Mouse (Mus musculus) myocyte (in vitro differentiated cells): ENCODE data around the gene Sertad3. TPM values are rescaled to one million over a fixed set of nuclear protein-coding genes. Genes with fewer than 3 reads are reported as not detected.

ENCODE experiments used
- H3K27me3 ChIP-seq: one replicate; pipeline ENCODE4 v1.6.1; 2011; ENCODE audit not compliant: control insufficient read depth, insufficient read depth, insufficient read length
- H3K36me3 ChIP-seq: one replicate; pipeline ENCODE4 v1.6.1; 2011; ENCODE audit not compliant: control insufficient read depth, insufficient read depth
- H3K4me2 ChIP-seq: one replicate; pipeline ENCODE4 v1.6.1; 2011; ENCODE audit warnings: low read depth, control low read depth
- H3K4me3 ChIP-seq: one replicate; pipeline ENCODE4 v1.5.1; 2011; ENCODE audit warnings: mild to moderate bottlenecking, control low read depth, moderate library complexity
- H3K79me2 ChIP-seq: one replicate; pipeline ENCODE4 v1.6.1; 2011; ENCODE audit not compliant: control insufficient read depth, insufficient read depth
- H3ac ChIP-seq: one replicate; pipeline ENCODE4 v1.6.1; 2011; ENCODE audit not compliant: control insufficient read depth, insufficient read length
- CEBPB ChIP-seq: IDR thresholded peaks from 2 replicates; pipeline ENCODE4 v1.6.1; 2011; ENCODE audit warnings: mild to moderate bottlenecking, moderate library complexity; ENCODE audit not compliant: poor library complexity, insufficient read depth, severe bottlenecking
- E2F4 ChIP-seq: IDR thresholded peaks from one replicate; pipeline ENCODE4 v1.6.1; 2011; ENCODE audit warnings: mild to moderate bottlenecking, control low read depth, moderate library complexity; ENCODE audit not compliant: insufficient read depth
- MAX ChIP-seq: IDR thresholded peaks from one replicate; pipeline ENCODE4 v1.6.1; 2011; ENCODE audit warnings: low read depth, mild to moderate bottlenecking, control low read depth
- MYOD1 ChIP-seq, 3 experiments: IDR thresholded peaks; one replicate each; pipeline ENCODE4 v1.6.1; 2011; ENCODE audit warnings: control low read depth in 2 of 3, low read depth in 2 of 3, mild to moderate bottlenecking in 2 of 3, moderate library complexity in 1 of 3; ENCODE audit not compliant: insufficient read length in 2 of 3, control insufficient read depth in 1 of 3
- MYOG ChIP-seq, 3 experiments: IDR thresholded peaks; one replicate each; pipeline ENCODE4 v1.6.1; 2011; ENCODE audit warnings: control low read depth in 2 of 3, low read depth in 2 of 3, mild to moderate bottlenecking in 2 of 3; ENCODE audit not compliant: insufficient read length in 2 of 3, control insufficient read depth in 1 of 3, insufficient read depth in 1 of 3
- POLR2A ChIP-seq: IDR thresholded peaks from one replicate; pipeline ENCODE4 v1.6.1; 2011; ENCODE audit warnings: low read depth, mild to moderate bottlenecking, control low read depth, moderate library complexity; ENCODE audit not compliant: insufficient read length
- POLR2AphosphoS2 ChIP-seq: IDR thresholded peaks from one replicate; pipeline ENCODE4 v1.6.1; 2011; ENCODE audit warnings: low read depth, control low read depth; ENCODE audit not compliant: insufficient read length
- REST ChIP-seq: IDR thresholded peaks from one replicate; pipeline ENCODE4 v1.6.1; 2011; ENCODE audit warnings: mild to moderate bottlenecking, control low read depth, moderate library complexity; ENCODE audit not compliant: insufficient read depth, insufficient read length
- SRF ChIP-seq: IDR thresholded peaks from one replicate; pipeline ENCODE4 v1.6.1; 2011; ENCODE audit warnings: low read depth; ENCODE audit not compliant: control insufficient read depth, insufficient read length
- TCF12 ChIP-seq: IDR thresholded peaks from one replicate; pipeline ENCODE4 v1.6.1; 2011; ENCODE audit warnings: mild to moderate bottlenecking, control low read depth; ENCODE audit not compliant: poor library complexity, insufficient read depth, severe bottlenecking
- TCF3 ChIP-seq: IDR thresholded peaks from one replicate; pipeline ENCODE4 v1.6.1; 2011; ENCODE audit warnings: low read depth, control low read depth; ENCODE audit not compliant: insufficient read length
- USF1 ChIP-seq: IDR thresholded peaks from one replicate; pipeline ENCODE4 v1.6.1; 2011; ENCODE audit warnings: low read depth, mild to moderate bottlenecking, control low read depth, moderate library complexity
- polyA plus RNA-seq: library from polyadenylated mRNA; unstranded; fragments of >200 nt; fragmentation: generic; extraction: Trizol; gene quantifications from one replicate; pipeline ENCODE4 v1.2.1, GENCODE M21; 2012; ENCODE audit warnings: missing spikeins

Sertad3 gene
- polyA plus RNA-seq, 1 experiment, result 15.5 TPM

GRCm38 (mm10) chr7:27499036-27499435 lies 25.5 kb downstream of the Sertad3 start, which contains the start of gene Prx:
TSS of gene Prx (plus strand) at chr7:27499324.
- TF ChIP-seq TCF3, result no peak
- TF ChIP-seq MYOD1 (IDR thresholded peaks at IDR 0.05; ENCODE audit: control insufficient read depth in 1 of 3, insufficient read length in 2 of 3, low read depth in 2 of 3), result no peak
- TF ChIP-seq TCF12, result no peak
- no peak for TF ChIP-seq USF1
- TF ChIP-seq MAX, result no peak
- H3K4me3 ChIP-seq, result no peak within 1 kb of the TSS

DNA sequence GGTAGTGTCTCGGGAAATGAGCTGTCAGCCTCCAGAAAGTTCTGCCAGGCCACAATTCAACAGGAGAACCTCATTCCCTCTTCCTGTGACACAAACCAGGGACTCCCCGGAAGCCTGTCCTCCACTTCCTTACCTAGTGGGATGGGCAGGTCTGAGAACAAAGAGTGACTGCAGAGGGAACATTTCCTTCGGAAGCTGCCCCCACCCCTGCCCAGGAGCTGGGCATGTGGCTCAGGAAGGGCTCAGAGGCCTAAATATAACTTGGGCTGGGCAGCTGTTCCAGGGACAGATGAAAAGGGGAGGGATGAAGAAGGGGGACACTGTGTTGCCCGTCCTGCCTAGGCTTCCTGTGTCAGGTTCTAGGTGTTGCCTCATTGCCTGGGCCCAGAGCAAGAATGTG lies 28.1 kb downstream of the Sertad3 start:
- Histone ChIP-seq H3K4me3 (no peak overlapping the region), H3K79me2 (no peaks in the 10 kb centered on the region), H3K4me2 (no peak overlapping the region), H3K27me3 (no peaks in the 10 kb centered on the region), H3ac (no peak overlapping the region), H3K36me3 (no peaks in the 10 kb centered on the region)
- TF ChIP-seq SRF (no peak), MYOD1 (IDR thresholded peaks at IDR 0.05; ENCODE audit: control insufficient read depth in 1 of 3, insufficient read length in 2 of 3, low read depth in 2 of 3) (peak; percentile 43 to 88 (median 62)), CEBPB (no peak), MYOG (IDR thresholded peaks at IDR 0.05; ENCODE audit: control insufficient read depth in 1 of 3, insufficient read depth in 1 of 3, insufficient read length in 2 of 3, low read depth in 2 of 3) (peak; percentile 34 to 93 (median 80))

More at GRCm38 (mm10) chr7:27499036-27499435, 25.5 kb downstream of the Sertad3 start, which contains the start of gene Prx:
- no peak within 1 kb of the TSS for H3K4me2 ChIP-seq
- no peaks in the 10 kb centered on the region for H3K27me3 ChIP-seq
- H3K36me3 ChIP-seq, result no peaks in the 10 kb centered on the region
- H3K79me2 ChIP-seq, result no peaks in the 10 kb centered on the region
- H3ac ChIP-seq, result no peak within 1 kb of the TSS

- no peaks in the 10 kb centered on the region for H3K36me3 ChIP-seq
- no peaks in the 10 kb centered on the region for H3K27me3 ChIP-seq
- no peak overlapping the region for H3ac ChIP-seq
- TF ChIP-seq REST, result no peak
- peak in 1 of 3 experiments; percentile 34 for TF ChIP-seq MYOD1 (IDR thresholded peaks at IDR 0.05; ENCODE audit: control insufficient read depth in 1 of 3, insufficient read length in 2 of 3, low read depth in 2 of 3)
- TF ChIP-seq MYOG (IDR thresholded peaks at IDR 0.05; ENCODE audit: control insufficient read depth in 1 of 3, insufficient read depth in 1 of 3, insufficient read length in 2 of 3, low read depth in 2 of 3), result peak in 2 of 3 experiments; percentile 5 to 48
- peak overlapping the region; percentile 34 for H3K4me3 ChIP-seq
- peaks cover 5% of the 10 kb centered on the region for H3K79me2 ChIP-seq
- peak overlapping the region; percentile 100 for H3K4me2 ChIP-seq
Measured at GRCm38 (mm10) chr7:27506765-27507370, 33.3 kb downstream of the Sertad3 start.

GRCm38 (mm10) chr7:27507711-27508647 lies 34.4 kb downstream of the Sertad3 start:
- no peaks in the 10 kb centered on the region for H3K36me3 ChIP-seq
- H3K4me3 ChIP-seq, result peak overlapping the region; percentile 34
- H3K27me3 ChIP-seq, result no peaks in the 10 kb centered on the region
- peaks cover 5% of the 10 kb centered on the region for H3K79me2 ChIP-seq
- H3K4me2 ChIP-seq, result peak overlapping the region; percentile 100
- TF ChIP-seq POLR2A (peak; percentile 85), SRF (peak; percentile 45), MYOG (IDR thresholded peaks at IDR 0.05; ENCODE audit: control insufficient read depth in 1 of 3, insufficient read depth in 1 of 3, insufficient read length in 2 of 3, low read depth in 2 of 3) (no peak), POLR2AphosphoS2 (peak; percentile 95)
- H3ac ChIP-seq, result no peak overlapping the region

DNA sequence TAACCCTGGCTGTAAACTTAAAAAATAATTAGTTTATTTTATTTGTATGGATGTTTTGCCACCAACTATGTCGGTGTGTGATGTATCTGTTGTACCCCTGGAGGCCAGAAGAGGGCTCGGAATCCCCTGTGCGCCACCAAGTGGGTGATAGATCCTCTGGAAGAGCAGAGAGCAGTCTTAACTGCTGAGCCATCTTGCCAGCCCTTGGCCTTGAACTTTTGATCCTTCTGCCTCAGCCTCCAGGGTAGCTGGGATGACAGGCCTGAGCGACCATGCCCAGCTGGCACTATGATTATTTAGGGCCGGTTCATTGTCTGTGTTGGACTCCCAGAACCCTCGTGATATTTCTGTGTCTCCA lies 35.1 kb downstream of the Sertad3 start:
- no peak for TF ChIP-seq POLR2AphosphoS2
- TF ChIP-seq CEBPB, result no peak
- no peak for TF ChIP-seq MYOG (IDR thresholded peaks at IDR 0.05; ENCODE audit: control insufficient read depth in 1 of 3, insufficient read depth in 1 of 3, insufficient read length in 2 of 3, low read depth in 2 of 3)
- TF ChIP-seq USF1, result no peak
- no peak for TF ChIP-seq SRF
- no peak for TF ChIP-seq MAX
- TF ChIP-seq TCF12, result no peak
- no peak for TF ChIP-seq REST
- TF ChIP-seq E2F4, result no peak
- no peak for TF ChIP-seq MYOD1 (IDR thresholded peaks at IDR 0.05; ENCODE audit: control insufficient read depth in 1 of 3, insufficient read length in 2 of 3, low read depth in 2 of 3)
- no peak for TF ChIP-seq POLR2A
- TF ChIP-seq TCF3, result no peak
- H3K4me3 ChIP-seq, result peak overlapping the region; percentile 34

More for the DNA sequence above, 35.1 kb downstream of the Sertad3 start:
- Histone ChIP-seq H3K27me3 (no peaks in the 10 kb centered on the region), H3ac (no peak overlapping the region), H3K36me3 (no peaks in the 10 kb centered on the region), H3K79me2 (peaks cover 5% of the 10 kb centered on the region), H3K4me2 (peak overlapping the region; percentile 85)
